Mouse (Mus musculus) layer of hippocampus, adult 8-10 months (tissue): ENCODE data around the gene Gatd1. TPM values are rescaled to one million over a fixed set of nuclear protein-coding genes. Genes with fewer than 3 reads are reported as not detected.
"Not testable (repeated sequence)": the region's sequence is repeated elsewhere in the genome, so short reads cannot be mapped to it uniquely, and the experiment has no call there.

Experiments
- DNase-seq, 2 experiments: peaks; one replicate each; pipeline ENCODE4 v3.0.0; 2022; ENCODE audit warnings: low spot score in 2 of 2
- total RNA-seq, 4 experiments: library from RNA; stranded (reverse); gene quantifications; 2 replicates each; pipeline ENCODE4 v1.2.4; 2022

Gatd1 gene
- total RNA-seq: 10 to 100 TPM; 36.8 to 41.3 (median 38.6) TPM

DNA sequence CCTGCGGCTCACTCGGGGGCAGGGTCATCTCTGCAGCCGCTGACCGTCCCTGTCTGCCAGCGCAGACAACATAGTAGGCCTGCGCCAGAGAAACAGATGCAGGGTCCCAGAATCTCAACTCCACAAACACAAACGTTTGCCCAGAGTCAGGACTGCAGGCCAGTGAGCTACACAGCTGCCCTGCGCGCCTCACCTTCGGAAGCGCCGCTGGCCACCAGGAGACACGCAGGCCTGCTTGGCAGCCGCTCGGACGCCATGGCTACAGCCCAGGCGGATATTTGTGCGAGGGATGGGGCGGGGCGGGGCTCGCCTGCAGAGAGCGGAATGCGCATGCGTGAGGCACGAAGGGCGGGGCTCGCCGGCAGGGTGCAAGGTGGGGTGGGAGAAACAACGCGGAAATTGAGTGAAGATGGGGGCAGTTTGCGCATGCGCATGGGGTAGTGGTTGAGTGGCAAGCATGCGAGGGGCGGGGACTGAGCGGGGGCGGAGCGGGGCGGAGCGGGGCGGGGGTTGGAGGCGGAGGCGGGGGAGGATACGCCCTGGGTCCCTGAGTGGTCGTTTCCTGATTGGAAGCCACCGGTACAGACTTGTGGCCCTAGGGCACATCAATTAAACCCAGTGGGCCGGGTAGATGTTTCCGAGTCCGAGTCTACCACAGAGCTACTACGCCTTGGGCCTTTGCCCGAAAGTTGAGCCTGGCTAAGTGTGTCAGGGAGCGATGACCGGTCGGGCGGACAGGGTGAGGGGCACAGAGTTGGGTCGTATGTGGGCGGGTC is at the start of gene Gatd1:
Gatd1 (minus strand) TSS at position 328 of the 776 bp plus-strand sequence.
- DNase-seq: peak; percentile 96 to 99

- DNase-seq: no peak
These were observed 48.4 kb upstream of the Gatd1 start for GRCm38 (mm10) chr7:141462333-141462821.

- no peak for DNase-seq
These were observed 47.8 kb upstream of the Gatd1 start for GRCm38 (mm10) chr7:141461521-141462332.

DNA sequence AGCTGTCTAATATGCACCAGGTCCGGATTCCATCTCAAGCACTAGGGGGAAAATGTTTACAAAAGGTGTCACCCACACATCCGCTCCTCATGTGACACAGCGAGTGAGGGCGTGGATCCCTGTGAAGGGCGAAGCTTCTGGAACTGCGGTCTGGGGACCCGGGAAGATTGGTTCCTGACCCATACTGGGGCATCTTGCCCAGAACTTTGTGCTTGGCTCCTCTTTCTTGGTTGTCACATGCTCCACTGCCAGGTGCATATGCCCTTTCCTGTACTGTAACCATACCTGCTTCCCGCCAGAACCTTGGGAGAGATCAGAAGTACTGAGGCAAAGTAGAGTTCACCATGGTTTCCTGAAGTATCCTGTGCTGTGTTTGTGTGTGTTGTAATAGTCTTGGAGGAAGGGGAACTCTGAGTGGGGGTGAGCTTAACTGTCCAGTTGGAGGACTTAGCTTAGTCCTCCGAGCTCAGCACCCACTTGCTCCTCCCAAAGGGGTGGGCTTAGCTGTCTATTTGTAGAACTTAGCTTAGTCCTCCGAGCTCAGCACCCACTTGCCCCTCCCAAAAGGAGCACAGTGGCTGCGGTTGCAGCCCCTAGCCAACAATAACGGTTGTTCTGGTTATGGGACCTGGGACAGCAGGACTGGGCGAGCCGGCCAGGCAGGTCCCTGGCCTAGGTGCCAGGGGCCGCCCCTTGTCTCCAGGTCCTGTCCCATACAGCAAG is 46.6 kb upstream of the Gatd1 start, which contains the start of gene Cracr2b:
Cracr2b (plus strand) TSS at position 704 of the 723 bp plus-strand sequence.
- DNase-seq: no peak

DNA sequence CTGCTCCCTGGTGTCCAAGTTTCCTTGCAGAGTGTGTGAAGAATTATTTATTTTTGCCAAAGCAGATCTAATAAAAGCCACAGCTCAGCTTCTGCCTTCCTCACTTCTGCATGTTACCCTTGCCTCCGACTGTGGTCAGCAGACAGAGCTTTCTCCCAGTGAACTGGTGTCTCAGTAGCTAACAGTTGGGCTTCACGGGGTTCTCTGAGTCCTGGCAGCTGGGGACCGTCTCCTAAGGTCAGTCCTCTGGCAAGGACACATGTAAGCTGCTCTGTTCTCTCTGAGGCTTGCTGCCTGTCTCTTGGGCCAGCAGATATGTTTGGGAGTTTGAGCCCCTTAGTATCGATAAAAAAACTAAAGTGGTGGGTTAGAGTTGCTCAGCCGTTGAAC is 46.1 kb upstream of the Gatd1 start:
- no peak for DNase-seq

GRCm38 (mm10) chr7:141459301-141459711 is 45.4 kb upstream of the Gatd1 start:
- DNase-seq: no peak

- DNase-seq: no peak
These were observed 44.7 kb upstream of the Gatd1 start for GRCm38 (mm10) chr7:141458661-141459060.

DNA sequence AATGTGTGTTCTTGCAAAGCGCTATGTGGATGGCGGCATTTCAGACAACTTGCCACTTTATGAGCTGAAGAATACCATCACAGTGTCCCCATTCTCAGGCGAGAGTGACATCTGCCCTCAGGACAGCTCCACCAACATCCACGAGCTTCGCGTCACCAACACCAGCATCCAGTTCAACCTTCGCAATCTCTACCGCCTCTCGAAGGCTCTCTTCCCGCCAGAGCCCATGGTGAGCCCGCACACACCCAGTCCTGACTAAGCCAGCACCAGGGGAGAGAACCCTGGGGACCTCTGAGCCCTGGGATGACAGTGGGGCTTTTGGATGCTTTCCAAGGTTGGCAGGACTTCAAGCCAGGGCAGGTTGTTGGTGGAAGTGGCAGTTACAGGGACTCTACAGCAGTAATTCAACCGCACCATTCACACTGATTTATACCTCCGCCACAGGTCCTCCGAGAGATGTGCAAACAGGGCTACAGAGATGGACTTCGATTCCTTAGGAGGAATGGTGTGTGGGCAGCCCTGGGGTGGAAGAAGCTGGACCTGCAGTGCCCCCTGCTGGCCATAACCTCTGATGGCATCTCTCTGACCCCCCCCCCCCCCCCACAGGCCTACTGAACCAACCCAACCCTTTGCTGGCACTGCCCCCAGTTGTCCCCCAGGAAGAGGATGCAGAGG is 44.2 kb upstream of the Gatd1 start:
- DNase-seq: no peak

DNA sequence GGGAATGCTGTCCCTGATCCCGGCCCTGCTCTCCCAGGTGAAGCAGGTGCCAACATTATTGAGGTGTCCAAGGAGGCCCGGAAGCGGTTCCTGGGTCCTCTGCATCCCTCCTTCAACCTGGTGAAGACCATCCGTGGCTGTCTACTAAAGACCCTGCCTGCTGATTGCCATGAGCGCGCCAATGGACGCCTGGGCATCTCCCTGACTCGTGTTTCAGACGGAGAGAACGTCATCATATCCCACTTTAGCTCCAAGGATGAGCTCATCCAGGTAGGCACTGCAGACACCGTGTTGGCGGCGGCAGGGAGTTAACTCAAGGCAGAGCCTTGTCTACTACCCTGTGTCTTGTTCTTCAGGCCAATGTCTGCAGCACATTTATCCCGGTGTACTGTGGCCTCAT is 43.3 kb upstream of the Gatd1 start:
- no peak for DNase-seq

DNA sequence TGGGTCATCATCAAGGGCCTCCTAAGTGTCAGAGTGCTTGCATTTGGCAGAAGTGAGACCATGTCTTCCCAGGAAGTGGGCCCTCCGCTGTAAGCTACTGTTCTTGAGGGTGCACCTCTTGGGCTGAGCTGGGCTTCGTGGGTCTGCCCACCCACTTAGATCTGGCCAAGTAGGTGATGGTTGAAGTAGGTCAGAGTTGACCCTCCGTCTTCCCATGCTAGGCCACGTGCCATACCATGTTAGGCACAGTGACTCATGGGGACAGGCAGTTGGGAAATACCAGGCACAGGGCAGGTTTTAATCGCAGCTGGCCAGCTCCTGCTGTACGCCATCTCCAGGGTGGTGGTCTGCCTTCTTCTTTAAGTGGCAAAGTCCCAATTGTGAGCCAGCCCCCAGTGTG is 42.8 kb upstream of the Gatd1 start:
- no peak for DNase-seq

DNA sequence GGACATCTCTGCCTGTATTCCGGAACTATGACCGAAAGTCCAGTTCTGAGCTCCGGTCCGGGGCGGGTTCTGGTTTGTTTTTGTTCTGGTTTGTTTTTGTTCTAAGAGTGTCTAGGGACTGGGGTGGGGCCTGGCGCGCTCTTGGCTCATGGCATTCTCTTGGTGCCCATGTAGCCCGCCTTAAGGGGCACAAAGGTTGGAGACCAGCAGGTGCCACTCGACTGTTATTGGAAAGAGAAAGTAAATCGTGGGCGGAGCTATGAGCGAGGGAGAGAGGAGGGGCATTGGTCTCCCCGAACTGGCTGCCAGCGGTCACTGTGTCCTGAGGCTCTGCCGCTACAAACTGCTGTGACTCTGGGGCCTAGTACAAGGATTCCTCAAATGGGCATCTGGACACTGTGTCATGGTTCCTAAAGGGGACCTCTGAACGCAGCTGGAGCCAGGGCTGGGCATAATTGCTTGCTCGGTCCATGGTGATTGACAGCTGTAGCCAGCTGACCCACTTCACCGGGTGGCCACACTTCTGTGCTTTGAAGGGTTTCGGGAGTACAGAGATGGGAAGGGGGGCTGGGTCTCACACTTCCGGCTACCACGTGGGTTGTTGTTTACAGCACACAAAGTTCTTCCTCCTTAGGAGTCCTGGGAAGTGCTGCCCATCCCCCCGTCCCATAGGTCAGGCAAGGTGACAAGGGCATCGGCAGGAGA is 41.8 kb upstream of the Gatd1 start:
- no peak for DNase-seq

DNA sequence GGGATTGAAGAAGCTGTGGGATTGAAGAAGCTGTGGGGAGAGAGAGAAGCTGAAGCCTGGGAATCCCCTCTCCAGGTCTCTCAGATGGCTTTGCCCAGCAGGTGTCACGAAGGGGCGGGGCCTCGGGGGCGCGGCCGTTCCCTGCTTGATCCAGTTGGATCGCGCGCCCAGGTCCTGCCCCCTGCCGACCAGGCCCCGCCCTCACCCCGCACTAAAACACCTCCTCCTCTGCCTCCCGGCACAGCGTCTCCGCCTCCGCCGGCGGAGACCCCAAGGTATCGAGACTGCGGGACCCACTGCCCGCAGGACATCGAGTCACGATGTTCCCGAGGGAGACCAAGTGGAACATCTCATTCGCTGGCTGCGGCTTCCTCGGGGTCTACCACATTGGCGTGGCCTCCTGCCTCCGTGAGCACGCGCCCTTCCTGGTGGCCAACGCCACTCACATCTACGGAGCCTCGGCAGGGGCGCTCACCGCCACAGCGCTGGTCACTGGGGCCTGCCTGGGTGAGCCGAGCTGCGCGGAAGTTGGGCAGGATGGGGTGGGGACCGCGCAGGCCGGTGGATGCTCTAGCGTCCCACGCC is 41.1 kb upstream of the Gatd1 start, which contains the start of gene Pnpla2:
Pnpla2 (plus strand) TSS at position 232 of the 585 bp plus-strand sequence.
- DNase-seq: peak; percentile 79 to 82

DNA sequence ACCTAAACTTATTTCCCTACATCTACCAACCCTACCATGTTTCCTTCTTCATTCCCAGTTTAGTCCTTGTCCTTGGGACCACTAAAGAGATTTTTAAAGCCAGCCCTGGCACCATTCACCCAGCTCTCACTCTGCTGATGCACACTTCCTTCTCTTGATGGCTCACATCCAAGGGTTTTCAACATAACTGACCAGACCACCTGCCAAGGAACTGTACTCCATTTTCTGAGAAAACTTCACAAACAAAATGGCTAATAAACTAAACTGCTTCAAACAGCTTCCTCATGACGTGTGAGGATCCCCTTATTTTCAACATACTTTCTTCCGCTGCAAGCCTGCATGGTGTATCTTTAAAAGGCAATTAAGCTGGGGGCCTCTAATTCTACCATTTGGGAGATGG is 39.7 kb upstream of the Gatd1 start:
- DNase-seq: no peak

DNA sequence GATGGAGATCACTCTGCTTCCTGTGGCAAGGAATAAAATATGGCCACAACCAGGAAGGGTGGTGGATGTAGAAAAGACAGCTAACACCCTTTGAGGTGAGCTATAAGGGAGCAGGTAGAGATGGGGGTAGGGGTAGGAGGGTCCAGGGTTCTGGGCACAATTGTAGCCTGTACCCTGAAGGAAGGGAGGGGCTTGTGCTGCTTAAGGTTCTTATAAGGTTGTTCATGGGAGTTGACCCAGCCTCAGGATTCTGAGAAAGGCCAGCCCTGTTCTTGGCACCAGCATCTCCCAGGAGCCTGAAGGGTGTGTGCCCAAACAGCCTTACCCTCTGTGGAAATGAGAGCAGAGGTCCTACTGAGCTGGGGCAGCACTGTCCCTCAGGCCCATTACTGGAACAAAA is 38.0 kb upstream of the Gatd1 start:
- no peak for DNase-seq

GRCm38 (mm10) chr7:141447110-141447991 is 33.4 kb upstream of the Gatd1 start, which contains the start of gene Rplp2:
Gene Rplp2, plus strand, starts transcription at chr7:141447370.
- DNase-seq: peak; percentile 92 to 95

DNA sequence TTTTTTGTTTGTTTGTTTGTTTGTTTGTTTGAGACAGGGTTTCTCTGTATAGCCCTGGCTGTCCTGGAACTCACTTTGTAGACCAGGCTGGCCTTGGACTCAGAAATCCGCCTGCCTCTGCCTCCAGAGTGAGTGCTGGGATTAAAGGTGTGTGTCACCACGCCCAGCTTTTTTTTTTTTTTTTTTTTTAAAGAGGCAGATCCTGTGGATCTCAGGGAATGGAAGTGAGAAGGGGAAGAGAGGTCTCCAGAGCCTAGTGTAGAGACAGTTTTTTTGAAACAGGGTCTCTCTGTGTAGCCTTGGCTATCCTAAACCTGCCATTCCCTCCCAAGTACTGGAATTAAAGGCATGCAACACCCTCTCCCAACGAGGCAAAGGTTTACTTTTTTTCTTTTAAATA is 32.4 kb upstream of the Gatd1 start:
- DNase-seq: not testable (repeated sequence)

DNA sequence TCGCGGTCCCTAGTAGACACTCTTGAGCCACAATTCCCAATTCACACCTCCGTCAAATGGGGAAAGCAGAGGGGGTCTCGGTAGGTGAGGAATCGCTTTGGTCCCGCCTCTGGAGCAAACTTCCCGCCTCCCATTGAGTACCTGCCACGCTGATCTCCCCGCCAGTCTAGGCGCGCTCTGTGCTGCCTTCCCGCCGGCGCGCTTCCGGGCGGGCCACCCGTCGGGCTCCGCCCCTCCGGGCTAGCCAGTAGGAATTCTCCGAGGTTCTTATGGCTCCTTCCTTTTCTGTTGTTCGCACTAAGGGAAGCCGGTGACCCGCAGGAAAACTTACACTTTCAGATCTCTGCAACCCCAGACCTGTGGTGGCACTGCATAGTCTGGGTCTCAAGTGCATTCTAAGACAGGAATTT is 29.9 kb upstream of the Gatd1 start, which contains the start of gene Pidd1:
Pidd1 (minus strand) TSS at position 198 of the 410 bp plus-strand sequence.
- DNase-seq: no peak

DNA sequence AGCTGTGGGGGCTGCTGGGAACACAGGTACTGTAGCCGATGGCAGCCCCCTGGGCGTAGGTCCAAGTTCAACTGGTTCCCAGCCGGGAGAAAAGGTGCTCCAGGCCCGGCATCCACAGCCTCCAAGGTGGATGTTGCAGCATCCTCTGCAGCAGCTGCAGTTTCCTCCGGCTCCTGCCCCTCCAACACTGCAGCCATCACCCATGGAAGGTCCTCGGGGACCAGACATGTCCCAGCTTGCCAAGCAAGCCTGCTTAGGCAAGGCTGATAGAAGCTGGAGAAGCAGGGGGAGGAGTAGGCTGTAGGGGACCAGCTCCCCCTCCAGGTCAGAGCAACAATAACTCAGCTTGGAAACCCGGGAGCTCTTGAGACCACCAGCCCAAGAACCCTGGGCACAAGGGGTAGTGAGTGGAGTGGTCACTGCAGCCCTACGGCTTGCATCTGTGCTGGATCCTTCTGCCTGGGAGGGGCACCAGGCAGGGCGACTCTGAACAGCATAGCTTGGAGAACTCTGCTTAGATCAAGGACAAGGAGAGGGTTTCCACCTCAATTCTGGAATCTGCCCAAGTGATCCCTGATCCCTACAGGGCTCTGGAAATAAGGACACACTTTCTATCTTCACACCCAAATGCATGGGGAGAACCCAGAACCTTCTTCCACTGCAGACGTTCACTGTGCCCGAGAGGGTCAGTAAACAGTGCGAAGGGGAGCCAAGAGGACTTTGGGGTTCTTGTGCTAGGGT is 29.3 kb upstream of the Gatd1 start:
- no peak for DNase-seq
